Mouse (Mus musculus) C2C12 (cell line): Measurements from ENCODE around the gene Ube2m.

ENCODE experiments used
- CEBPB ChIP-seq: IDR thresholded peaks from one replicate; pipeline ENCODE4 v1.6.1; 2011; ENCODE audit warnings: low read depth, mild to moderate bottlenecking, control low read depth, moderate library complexity
- CTCF ChIP-seq: IDR thresholded peaks from one replicate; pipeline ENCODE4 v1.5.1; 2011; ENCODE audit not compliant: control insufficient read depth, insufficient read depth, insufficient read length
- FOSL1 ChIP-seq: IDR thresholded peaks from one replicate; pipeline ENCODE4 v1.8.0; 2011; ENCODE audit warnings: mild to moderate bottlenecking, low read length; ENCODE audit not compliant: poor library complexity, insufficient read depth, severe bottlenecking
- MAX ChIP-seq: IDR thresholded peaks from one replicate; pipeline ENCODE4 v1.6.1; 2011; ENCODE audit warnings: mild to moderate bottlenecking, control low read depth
- MYOD1 ChIP-seq: IDR thresholded peaks from one replicate; pipeline ENCODE4 v1.6.1; 2011; ENCODE audit warnings: low read depth; ENCODE audit not compliant: control insufficient read depth, insufficient read length
- MYOG ChIP-seq: IDR thresholded peaks from one replicate; pipeline ENCODE4 v1.6.1; 2011; ENCODE audit not compliant: control insufficient read depth, insufficient read length; ENCODE audit errors: extremely low read depth
- USF1 ChIP-seq: IDR thresholded peaks from one replicate; pipeline ENCODE4 v1.6.1; 2011; ENCODE audit warnings: low read depth, mild to moderate bottlenecking, control low read depth, moderate library complexity

DNA sequence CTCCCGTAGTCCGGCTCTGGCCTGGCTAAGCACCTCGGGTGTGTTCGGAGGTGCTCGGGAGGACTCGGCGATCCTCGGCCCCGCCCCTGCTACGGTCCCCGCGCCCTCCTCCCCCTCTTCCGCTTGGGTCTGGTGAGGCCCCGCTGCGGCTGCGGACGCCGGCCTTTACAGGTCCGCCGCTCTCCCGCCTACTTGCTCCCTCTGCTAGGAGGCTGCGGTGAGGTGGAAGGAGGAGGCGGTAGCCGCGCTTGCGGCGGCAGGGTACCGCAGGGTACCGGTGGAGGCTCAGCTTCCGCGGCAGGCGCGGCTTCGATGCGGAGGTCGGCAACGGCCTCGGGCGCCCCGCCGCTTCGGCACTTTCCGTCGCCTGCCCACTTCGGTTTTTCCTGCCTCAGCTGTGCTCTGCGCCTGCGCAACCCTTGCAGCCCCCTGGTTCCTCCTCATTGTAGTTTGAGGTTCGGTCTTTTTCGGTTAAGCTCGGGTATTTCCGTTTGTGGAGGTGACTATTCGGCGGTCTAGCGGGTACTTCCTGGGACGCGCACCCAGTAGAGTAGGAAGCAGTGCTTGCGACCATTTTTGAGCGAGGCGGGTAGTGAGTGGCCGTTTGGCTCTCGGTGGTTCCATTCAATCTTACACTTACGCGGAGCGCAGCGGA, at the start of gene Ube2m:
- TF ChIP-seq CTCF (no peak), USF1 (no peak), MAX (no peak), CEBPB (no peak), MYOD1 (no peak), MYOG (no peak), FOSL1 (no peak)
